8 mouse cellular contexts compared by ENCODE assay signal in genomic region chr17:24550416-24551049, GRCm38 (mm10). TPM values are rescaled to one million over a fixed set of nuclear protein-coding genes. Genes with fewer than 3 reads are reported as not detected.
A peak's percentile ranks its signal among the peaks of the same experiment; 100 is the strongest.
DNase-seq lines count a peak whose midpoint lies in the region; ATAC-seq and TF ChIP-seq lines count a peak whose summit lies in the region.

No protein-coding gene starts in this region.

- no peak for TF ChIP-seq CTCF in CH12.LX (conservative IDR thresholded peaks at IDR 0.05 in 1 of 2, IDR thresholded peaks at IDR 0.05 in 1 of 2; ENCODE audit: low read depth in 2 of 2, low read length in 2 of 2)
- no peak for TF ChIP-seq CTCF in brain, embryonic 14.5 days (IDR thresholded peaks at IDR 0.05; ENCODE audit: borderline replicate concordance, extremely low read depth, insufficient read depth, insufficient read length)

- H3K4me1 ChIP-seq in CH12.LX (ENCODE audit: control insufficient read depth in 1 of 2, insufficient read depth in 2 of 2): peaks cover 0 to 40% of the 10 kb centered on the region in 2 experiments; a peak in 2 of 4 replicates
- H3K4me1 ChIP-seq in forebrain, embryonic 10.5 days: peaks cover 42% of the 10 kb centered on the region
- H3K4me1 ChIP-seq in heart, embryonic 14.5 days (ENCODE audit: control insufficient read depth in 2 of 2, insufficient read depth in 2 of 2, low read length in 2 of 2): peaks cover 9 to 19% of the 10 kb centered on the region in 2 experiments

- H3K9me3 ChIP-seq in CH12.LX (replicated peaks; ENCODE audit: low read length): no peaks in the 10 kb centered on the region
- H3K9me3 ChIP-seq in forebrain, embryonic 10.5 days: no peaks in the 10 kb centered on the region
- no peaks in the 10 kb centered on the region for H3K9me3 ChIP-seq in heart, embryonic 14.5 days (ENCODE audit: control insufficient read depth, low read length)

- dilution Hi-C loops in CH12.LX (cut with MboI; ENCODE audit: extremely low pct_ligation_motif_present, extremely low pct_unique_long_range_greater_than_20kb, low sequenced_read_pairs): no loop called here

- peak; percentile 62 for ATAC-seq in heart, embryonic 14.5 days (ENCODE audit: insufficient number of reproducible peaks, insufficient read depth, low FRiP score, low read depth)

- H3K4me3 ChIP-seq in CH12.LX (replicated peaks in 1 of 3; ENCODE audit: low read depth in 2 of 3, low read length in 2 of 3, poor library complexity in 1 of 3): peak overlapping the region; percentile 61 to 96 (median 94)
- H3K4me3 ChIP-seq in forebrain, embryonic 10.5 days: peak overlapping the region; percentile 75
- H3K4me3 ChIP-seq in heart, embryonic 14.5 days (ENCODE audit: control insufficient read depth in 1 of 2, insufficient read depth in 1 of 2, low read depth in 1 of 2, low read length in 2 of 2): peak overlapping the region; percentile 71 to 87

- WGBS in forebrain, embryonic 10.5 days: under 1% methylated on average over 44 of the region's 44 CpGs
- under 1% methylated on average over 44 of the region's 44 CpGs for WGBS in heart, embryonic 14.5 days

- no peak for TF ChIP-seq RAD21 in CH12.LX (IDR thresholded peaks at IDR 0.05; ENCODE audit: low read depth, low read length)

- in situ Hi-C loops in CH12.LX (cut with MboI; ENCODE audit: low pct_ligation_motif_present, low pct_unique_long_range_greater_than_20kb, low sequenced_read_pairs): no loop called here

- peak; percentile 63 for DNase-seq in CH12.LX (ENCODE audit: extremely low read depth)
- DNase-seq in brain, embryonic 14.5 days (ENCODE audit: low read depth): peak; percentile 88
- DNase-seq in forebrain, embryonic 10.5 days (ENCODE audit: extremely low spot score, low spot score): peak; percentile 86
- DNase-seq in kidney, postnatal 14 days: peak; percentile 84
- peak; percentile 74 to 76 for DNase-seq in lung, adult 18-20 months
- peak; percentile 75 for DNase-seq in ovary, adult 18-20 months (ENCODE audit: low spot score)
- DNase-seq in thymus, postnatal 25 days: peak; percentile 64

- H3K9ac ChIP-seq in CH12.LX (ENCODE audit: insufficient read depth, low read depth): peak overlapping the region; percentile 95
- peak overlapping the region; percentile 93 for H3K9ac ChIP-seq in heart, embryonic 14.5 days (ENCODE audit: low read length)

- peak overlapping the region; percentile 79 for H3K27ac ChIP-seq in CH12.LX (ENCODE audit: insufficient read depth, low read depth)
- H3K27ac ChIP-seq in forebrain, embryonic 10.5 days: peak overlapping the region; percentile 96
- H3K27ac ChIP-seq in heart, embryonic 14.5 days (replicated peaks in 1 of 2; ENCODE audit: control insufficient read depth in 1 of 2, insufficient read depth in 1 of 2, low read depth in 2 of 2, low read length in 2 of 2): peak overlapping the region; percentile 81 to 92

- H3K4me2 ChIP-seq in CH12.LX (ENCODE audit: insufficient read depth, low read depth, poor library complexity, severe bottlenecking): peak overlapping the region; percentile 35
- peak overlapping the region; percentile 94 for H3K4me2 ChIP-seq in heart, embryonic 14.5 days (ENCODE audit: low read length)

- TF ChIP-seq EP300 in CH12.LX (IDR thresholded peaks at IDR 0.05; ENCODE audit: low read length): no peak

- H3K79me2 ChIP-seq in CH12.LX (replicated peaks; ENCODE audit: control insufficient read depth, extremely low read depth, insufficient read depth, poor library complexity, severe bottlenecking): 0 out of 2 replicates have a peak, but pooled peaks cover 8% of the 10 kb centered on the region

- no peaks in the 10 kb centered on the region for H3K27me3 ChIP-seq in CH12.LX (replicated peaks)
- H3K27me3 ChIP-seq in forebrain, embryonic 10.5 days (ENCODE audit: poor library complexity, severe bottlenecking): peaks cover 36% of the 10 kb centered on the region
- H3K27me3 ChIP-seq in heart, embryonic 14.5 days (ENCODE audit: control insufficient read depth, insufficient read depth, low read length): no peaks in the 10 kb centered on the region

- peaks cover 0 to 8% of the 10 kb centered on the region in 2 experiments for H3K36me3 ChIP-seq in CH12.LX (replicated peaks in 1 of 2; ENCODE audit: control insufficient read depth in 1 of 2, insufficient read depth in 1 of 2, low read length in 1 of 2)
- no peaks in the 10 kb centered on the region for H3K36me3 ChIP-seq in forebrain, embryonic 10.5 days (replicated peaks)
- no peaks in the 10 kb centered on the region for H3K36me3 ChIP-seq in heart, embryonic 14.5 days (ENCODE audit: control insufficient read depth, insufficient read depth, low read length)

- no peak for TF ChIP-seq POLR2A in CH12.LX (IDR thresholded peaks at IDR 0.05; ENCODE audit: low read depth, low read length)
- no peak for TF ChIP-seq POLR2A in brain, embryonic 14.5 days (IDR thresholded peaks at IDR 0.05; ENCODE audit: borderline replicate concordance, extremely low read depth, insufficient read depth, insufficient read length, poor library complexity, severe bottlenecking)

TF ChIP-seq in CH12.LX, 34 proteins besides CTCF, POLR2A, EP300 and RAD21:
- TF ChIP-seq ZMIZ1 (IDR thresholded peaks at IDR 0.05; ENCODE audit: low read depth, low read length): no peak
- TF ChIP-seq UBTF (IDR thresholded peaks at IDR 0.05; ENCODE audit: low read depth, low read length): no peak
- no peak for TF ChIP-seq USF2 (conservative IDR thresholded peaks at IDR 0.05; ENCODE audit: low read depth, low read length)
- no peak for TF ChIP-seq RCOR1 (conservative IDR thresholded peaks at IDR 0.05; ENCODE audit: low read depth, low read length)
- TF ChIP-seq MYC (IDR thresholded peaks at IDR 0.05; ENCODE audit: low read depth, low read length): no peak
- no peak for TF ChIP-seq E2F4 (IDR thresholded peaks at IDR 0.05; ENCODE audit: insufficient replicate concordance, low read depth, low read length)
- TF ChIP-seq ZC3H11A (IDR thresholded peaks at IDR 0.05; ENCODE audit: low read depth, low read length): no peak
- TF ChIP-seq IRF4 (IDR thresholded peaks at IDR 0.05; ENCODE audit: low read depth, low read length): no peak
- TF ChIP-seq SIN3A (IDR thresholded peaks at IDR 0.05; ENCODE audit: low read length): peak; percentile 46; the same call in 1 of the 2 replicates
- TF ChIP-seq TCF12 (IDR thresholded peaks at IDR 0.05; ENCODE audit: low read depth, low read length): no peak
- TF ChIP-seq JUND (conservative IDR thresholded peaks at IDR 0.05; ENCODE audit: low read depth, low read length): no peak
- 0 out of 2 replicates have a peak, but pooled peaks have one; percentile 0 for TF ChIP-seq ELF1 (IDR thresholded peaks at IDR 0.05; ENCODE audit: low read depth, low read length)
- TF ChIP-seq ZKSCAN1 (IDR thresholded peaks at IDR 0.05; ENCODE audit: borderline replicate concordance, low read depth, low read length): no peak
- no peak for TF ChIP-seq JUN (IDR thresholded peaks at IDR 0.05; ENCODE audit: insufficient read depth, low read depth, low read length)
- TF ChIP-seq ETS1 (conservative IDR thresholded peaks at IDR 0.05; ENCODE audit: low read depth, low read length): no peak
- TF ChIP-seq TBP (conservative IDR thresholded peaks at IDR 0.05; ENCODE audit: low read depth, low read length): no peak
- TF ChIP-seq NELFE (IDR thresholded peaks at IDR 0.05; ENCODE audit: low read depth, low read length): no peak
- TF ChIP-seq MAZ (IDR thresholded peaks at IDR 0.05; ENCODE audit: low read depth, low read length): no peak
- TF ChIP-seq BHLHE40 (IDR thresholded peaks at IDR 0.05; ENCODE audit: low read depth, low read length): no peak
- no peak for TF ChIP-seq SMC3 (IDR thresholded peaks at IDR 0.05; ENCODE audit: low read depth, low read length)
- TF ChIP-seq USF1 (IDR thresholded peaks at IDR 0.05; ENCODE audit: low read depth, low read length): no peak
- TF ChIP-seq POLR2AphosphoS2 (IDR thresholded peaks at IDR 0.05; ENCODE audit: low read depth, low read length): no peak
- TF ChIP-seq MAX (IDR thresholded peaks at IDR 0.05; ENCODE audit: low read length): no peak
- TF ChIP-seq NRF1 (IDR thresholded peaks at IDR 0.05; ENCODE audit: low read depth, low read length): peak; percentile 76
- TF ChIP-seq HCFC1 (IDR thresholded peaks at IDR 0.05; ENCODE audit: low read depth, low read length): no peak
- peak; percentile 88 for TF ChIP-seq MXI1 (IDR thresholded peaks at IDR 0.05; ENCODE audit: low read depth, low read length)
- TF ChIP-seq PAX5 (IDR thresholded peaks at IDR 0.05; ENCODE audit: low read length): no peak
- TF ChIP-seq GABPA (IDR thresholded peaks at IDR 0.05; ENCODE audit: insufficient replicate concordance, low read depth, low read length): no peak
- TF ChIP-seq CHD1 (IDR thresholded peaks at IDR 0.05; ENCODE audit: low read depth, low read length): no peak
- no peak for TF ChIP-seq KAT2A (IDR thresholded peaks at IDR 0.05; ENCODE audit: insufficient replicate concordance, low read length)
TF ChIP-seq in CH12.LX: peak in this region for 4.

RNA-seq across cellular contexts. Expression of gene Pkd1, which starts 0.9 kb away (rescaled TPM):
- total RNA-seq in CH12.LX (2012; rRNA removed) (11.1 and 13.4 TPM in 2 replicates), CH12.LX (2014; rRNA removed) (2.7 and 2.8 TPM in 2 replicates)
- polyA plus RNA-seq in CH12.LX (2012; ENCODE audit: insufficient read length, low read depth): 7.5 and 8.3 TPM in 2 replicates
- 65.9 and 74.2 TPM in 2 replicates for polyA plus RNA-seq in brain, embryonic 14.5 days (2012; rRNA removed)
- 12.9 and 16.3 TPM in 2 replicates for polyA plus RNA-seq in forebrain, embryonic 10.5 days (2016; fragmentation: Nextera tagmentation; extraction: Ambion mirVana)
- polyA plus RNA-seq in heart, embryonic 14.5 days (2014; fragmentation: Nextera tagmentation; extraction: Ambion mirVana): 16.8 and 18.0 TPM in 2 replicates

RNA-seq across cellular contexts. Expression of gene Rab26, which starts 16.5 kb away (rescaled TPM):
- total RNA-seq in CH12.LX (2012; rRNA removed): 1.3 and 2.2 TPM in 2 replicates
- 0.36 TPM in 1 of 2 replicates, not detected in the other for total RNA-seq in CH12.LX (2014; rRNA removed)
- 0.40 and 0.74 TPM in 2 replicates for polyA plus RNA-seq in CH12.LX (2012; ENCODE audit: insufficient read length, low read depth)
- 3.2 and 5.6 TPM in 2 replicates for polyA plus RNA-seq in brain, embryonic 14.5 days (2012; rRNA removed)
- 1.9 and 3.5 TPM in 2 replicates for polyA plus RNA-seq in forebrain, embryonic 10.5 days (2016; fragmentation: Nextera tagmentation; extraction: Ambion mirVana)
- polyA plus RNA-seq in heart, embryonic 14.5 days (2014; fragmentation: Nextera tagmentation; extraction: Ambion mirVana): 1.7 and 1.9 TPM in 2 replicates

RNA-seq across cellular contexts. Expression of gene Traf7, which starts 22.8 kb away (rescaled TPM):
- 122 and 127 TPM in 2 replicates for total RNA-seq in CH12.LX (2012; rRNA removed)
- 109 and 114 TPM in 2 replicates for total RNA-seq in CH12.LX (2014; rRNA removed)
- polyA plus RNA-seq in CH12.LX (2012; ENCODE audit: insufficient read length, low read depth): 167 and 176 TPM in 2 replicates
- polyA plus RNA-seq in brain, embryonic 14.5 days (2012; rRNA removed): 310 and 422 TPM in 2 replicates
- polyA plus RNA-seq in forebrain, embryonic 10.5 days (2016; fragmentation: Nextera tagmentation; extraction: Ambion mirVana): 128 and 132 TPM in 2 replicates
- polyA plus RNA-seq in heart, embryonic 14.5 days (2014; fragmentation: Nextera tagmentation; extraction: Ambion mirVana): 68.8 and 74.4 TPM in 2 replicates

Comparison
In these comparisons a context has a peak if more than half of its experiments do, and no peak if none do; other contexts are left out.
1. Peak in every context shown above with its lines: DNase-seq, ATAC-seq, H3K4me3 ChIP-seq and H3K27ac ChIP-seq.